Mouse (Mus musculus) fibroblast of lung, adult 2 months (primary cell): ENCODE measurements around the gene Stambp.
A peak's percentile ranks its signal among the peaks of the same experiment; 100 is the strongest.

Experiments used
- DNase-seq: peaks from one replicate; pipeline ENCODE4 v3.0.0-alpha.2; 2011; ENCODE audit warnings: low read depth

The Stambp gene

DNA sequence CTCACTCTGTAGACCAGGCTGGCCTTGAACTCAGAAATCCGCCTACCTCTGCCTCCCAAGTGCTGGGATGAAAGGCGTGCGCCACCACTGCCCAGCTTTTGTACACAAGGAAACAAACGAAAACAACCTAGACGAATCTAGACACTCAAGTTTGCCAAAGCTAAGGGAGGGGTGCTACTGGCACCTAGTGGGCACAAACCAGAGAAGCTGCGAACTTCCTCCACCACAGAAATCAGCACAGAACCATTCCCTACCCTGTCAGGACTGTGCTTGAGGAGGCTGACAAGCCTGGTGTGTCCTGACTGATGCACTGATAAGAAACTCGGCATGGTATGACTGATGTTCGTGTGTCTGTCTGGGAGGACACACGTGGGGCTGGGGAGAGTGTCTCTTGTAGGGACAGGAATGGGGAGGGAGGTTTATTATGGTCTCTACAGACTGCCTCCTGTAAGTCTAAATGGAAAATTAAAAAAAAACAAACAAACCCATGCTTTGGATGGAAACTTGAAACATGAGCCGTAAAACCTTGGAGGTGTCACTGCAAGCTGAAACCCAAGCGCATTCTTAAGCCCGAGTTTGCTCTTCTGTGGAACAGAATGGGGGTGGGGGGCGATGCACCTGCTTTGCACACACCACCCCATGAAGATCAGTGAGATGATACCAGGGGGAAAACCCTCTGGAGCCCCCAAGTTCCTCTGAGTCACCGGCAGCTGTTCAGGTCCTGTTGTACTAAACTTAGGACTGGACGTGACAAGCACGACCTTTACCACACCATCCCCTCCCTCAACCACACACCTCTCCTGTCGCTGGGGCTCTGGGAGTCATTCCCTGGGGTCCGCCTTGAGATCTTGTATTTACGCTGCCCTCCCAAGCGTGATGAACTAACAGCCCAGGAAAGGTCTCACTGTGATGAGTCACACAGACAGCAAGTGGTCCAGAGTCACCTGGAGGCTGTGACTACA lies 3.3 kb downstream of the Stambp start:
- no peak for DNase-seq

DNA sequence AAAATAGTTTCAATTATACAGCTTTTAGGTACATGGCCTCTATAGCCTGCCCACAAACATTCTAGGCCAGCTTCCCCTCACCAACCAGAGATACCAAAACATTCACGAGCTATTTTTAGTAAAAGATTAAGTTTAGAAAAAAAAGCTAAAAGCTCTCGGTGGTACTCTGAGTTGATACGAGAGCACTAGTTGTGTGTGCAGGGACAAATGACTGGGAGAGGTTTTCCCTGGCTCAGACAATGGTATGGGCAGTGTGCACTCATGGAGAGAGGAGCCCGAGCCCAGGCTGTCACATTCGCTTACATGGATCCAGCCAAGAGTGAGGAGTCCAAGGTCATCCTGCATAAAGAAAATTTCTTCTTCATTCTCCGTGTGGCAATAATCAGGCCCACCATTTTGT lies 16.6 kb downstream of the Stambp start:
- DNase-seq: no peak

DNA sequence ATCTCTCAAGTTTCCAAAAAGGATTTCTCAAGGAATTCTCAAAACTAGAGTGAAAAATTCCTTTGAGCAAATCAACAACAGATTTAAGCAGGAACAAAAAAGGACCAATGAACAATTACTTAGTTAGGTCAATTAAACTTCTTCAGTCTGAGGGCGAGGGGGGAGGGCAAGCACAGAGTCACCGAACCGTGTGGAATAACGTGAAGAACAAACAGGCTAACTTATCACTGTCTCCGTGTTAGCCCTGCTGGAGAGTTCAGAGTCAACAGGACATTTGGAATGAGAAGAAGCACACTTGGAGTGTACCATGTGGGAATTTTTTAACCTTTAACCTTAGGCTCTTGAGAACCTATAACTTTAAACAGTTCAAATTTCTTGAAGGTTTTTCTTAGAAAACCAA lies 24.2 kb downstream of the Stambp start:
- no peak for DNase-seq

DNA sequence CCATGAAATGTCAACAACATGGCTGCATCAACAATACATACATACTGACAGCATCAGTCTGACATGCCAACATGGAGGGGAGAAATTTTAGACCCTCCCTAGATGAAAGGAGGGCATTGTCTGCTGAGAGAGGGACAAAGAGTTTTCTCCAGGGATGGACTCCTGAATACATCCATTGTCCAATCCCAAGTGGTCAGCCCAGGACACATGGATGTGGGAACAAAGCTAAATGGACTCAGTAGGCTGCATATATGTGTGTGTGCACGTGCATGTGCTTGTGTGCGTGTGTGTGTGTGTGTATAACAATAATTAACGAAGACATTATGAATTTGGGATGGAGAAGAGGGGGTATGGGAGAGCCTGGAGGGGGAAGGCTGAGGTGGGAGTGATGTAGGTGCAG lies 26.8 kb downstream of the Stambp start:
- DNase-seq: no peak

DNA sequence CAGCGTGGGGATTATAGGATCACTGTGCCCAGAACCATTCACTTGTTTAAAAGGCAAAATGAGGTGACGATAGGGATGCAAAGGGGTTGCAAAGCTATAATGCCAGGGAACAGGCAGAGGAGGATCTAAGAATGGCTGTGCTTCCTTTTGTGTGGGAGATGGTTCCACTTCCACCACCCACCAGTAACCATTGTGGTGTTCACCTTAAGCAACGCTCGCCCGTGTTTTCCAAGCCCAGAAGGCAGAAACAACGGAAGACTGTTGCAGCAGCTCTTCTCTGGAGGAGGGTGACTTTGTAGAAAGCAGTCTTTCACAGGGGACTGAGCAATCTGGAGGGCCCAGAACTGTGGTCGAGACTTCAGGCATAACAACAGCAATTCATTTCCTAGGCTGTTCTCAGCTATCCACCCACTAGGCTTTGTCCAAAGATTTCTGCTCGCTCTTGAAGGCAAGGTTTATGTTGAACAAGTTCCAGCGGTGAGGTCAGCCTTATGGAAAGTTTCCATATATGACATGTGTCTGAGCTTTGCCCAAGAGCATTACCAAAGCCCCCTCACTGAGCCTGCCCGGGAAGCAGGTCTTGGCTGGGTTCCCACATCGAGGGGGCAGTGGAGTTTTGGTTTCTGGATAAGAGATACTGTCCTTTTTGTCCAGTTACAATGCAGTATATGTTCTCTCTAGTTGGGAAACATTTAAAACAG lies 30.6 kb downstream of the Stambp start:
- DNase-seq: peak; percentile 51

DNA sequence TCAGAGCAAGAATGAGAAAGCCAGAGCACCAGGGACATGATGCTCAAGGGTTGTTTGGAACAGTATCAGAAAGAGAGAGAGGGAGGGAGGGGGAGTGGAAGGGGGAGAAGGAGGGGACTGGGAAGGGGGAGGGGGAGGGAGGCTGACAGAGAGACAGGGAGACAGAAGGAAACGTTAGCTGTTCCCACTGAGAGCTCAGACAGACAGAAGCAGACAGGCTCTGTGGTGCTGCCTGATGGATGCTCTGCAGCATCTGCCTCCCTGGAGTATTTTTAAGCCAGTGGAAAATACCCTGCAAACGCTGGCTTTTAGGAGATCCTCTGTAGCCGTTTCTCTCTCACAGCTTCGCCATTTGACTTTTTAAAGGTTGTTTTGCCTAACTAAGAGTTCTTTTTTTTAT lies 32.5 kb downstream of the Stambp start:
- DNase-seq: no peak

DNA sequence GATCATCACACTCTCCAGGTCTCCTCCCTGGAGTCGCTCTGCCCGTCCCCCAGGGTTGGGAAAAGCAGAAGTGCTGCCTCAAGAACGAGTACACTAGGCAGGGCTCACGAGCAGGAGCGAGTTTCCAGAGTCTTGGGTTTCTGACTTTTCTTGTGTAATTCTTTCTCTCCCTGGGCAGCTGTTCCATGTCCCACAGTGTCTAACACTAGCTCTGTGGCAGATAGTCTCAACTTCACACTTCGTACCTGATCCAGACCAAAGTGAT lies 35.8 kb downstream of the Stambp start:
- no peak for DNase-seq

DNA sequence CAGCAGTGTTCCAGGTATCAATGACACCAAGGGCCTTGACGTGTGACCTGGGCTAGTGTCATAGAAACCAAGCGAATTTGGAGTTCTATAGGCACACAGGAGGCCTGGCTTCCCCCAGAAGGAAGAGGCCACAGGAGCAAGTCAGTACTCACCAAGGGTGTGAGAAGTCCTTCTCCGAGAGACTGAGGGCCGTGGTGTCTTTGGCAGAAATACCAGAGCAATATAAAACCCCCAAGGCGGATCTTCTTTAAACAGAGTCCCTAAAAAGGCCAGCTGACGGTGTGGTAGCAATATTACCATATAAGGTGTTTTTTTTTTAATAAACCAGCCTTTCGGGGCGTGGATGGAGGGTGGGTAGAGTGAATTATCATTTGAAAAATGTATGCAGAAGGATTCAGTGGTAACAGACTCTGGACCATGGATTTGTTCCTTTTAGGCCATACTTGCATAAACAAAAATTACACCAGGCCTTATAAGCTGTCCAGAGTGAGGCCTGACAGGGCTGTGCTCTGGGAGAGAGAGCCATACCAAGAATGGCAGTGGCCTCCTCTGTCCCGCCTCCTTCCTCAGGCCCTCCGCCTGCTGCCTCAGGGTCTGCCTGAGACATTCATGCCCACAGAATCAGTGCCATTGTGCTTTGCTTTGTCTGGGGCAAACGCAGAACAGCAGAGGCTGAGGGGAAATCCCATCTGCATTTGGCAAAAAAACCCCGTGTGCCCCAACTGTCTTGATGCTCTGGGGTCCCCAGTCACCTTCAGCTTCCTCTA lies 36.3 kb downstream of the Stambp start, which contains the start of gene Actg2:
Gene Actg2, minus strand, starts transcription at position 238 of the 767 bp plus-strand sequence.
- no peak for DNase-seq

DNA sequence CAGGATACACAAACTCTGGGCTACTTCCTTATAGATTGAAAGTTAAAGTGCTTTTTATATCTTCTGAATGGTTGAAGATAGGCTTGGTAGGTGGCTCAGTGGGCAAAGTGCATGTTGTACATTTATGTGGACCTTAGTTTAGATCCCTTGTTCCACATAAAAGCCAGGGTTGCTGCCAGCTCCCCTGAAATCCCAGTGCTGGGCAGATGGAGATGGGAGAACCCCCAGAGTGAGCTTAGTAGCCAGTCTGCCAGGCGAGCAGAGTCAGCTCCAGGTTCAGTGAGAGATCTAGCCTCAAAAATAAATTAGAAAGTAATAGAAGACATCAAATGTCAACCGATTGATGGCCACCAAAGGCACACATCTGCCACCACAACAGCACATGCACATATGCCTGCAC lies 39.9 kb downstream of the Stambp start:
- DNase-seq: no peak

DNA sequence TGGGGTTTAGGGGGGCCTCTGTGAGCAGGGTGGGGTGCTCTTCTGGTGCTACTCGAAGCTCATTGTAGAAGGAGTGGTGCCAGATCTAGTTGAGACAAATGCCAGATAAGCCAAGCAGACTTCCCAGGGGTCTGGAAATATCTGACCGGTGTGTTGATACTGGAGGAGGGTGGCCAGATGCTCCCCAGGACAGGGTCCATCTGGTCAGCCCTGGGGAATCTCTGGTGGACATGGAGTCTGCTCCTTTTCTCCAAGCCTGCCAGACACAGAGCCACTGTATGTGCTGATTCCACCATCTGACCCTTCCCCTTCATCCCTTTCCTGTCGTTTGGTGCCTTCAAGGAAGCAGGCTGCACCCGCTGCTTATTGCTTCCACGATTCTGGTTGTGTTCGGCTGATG lies 49.3 kb downstream of the Stambp start:
- no peak for DNase-seq

DNA sequence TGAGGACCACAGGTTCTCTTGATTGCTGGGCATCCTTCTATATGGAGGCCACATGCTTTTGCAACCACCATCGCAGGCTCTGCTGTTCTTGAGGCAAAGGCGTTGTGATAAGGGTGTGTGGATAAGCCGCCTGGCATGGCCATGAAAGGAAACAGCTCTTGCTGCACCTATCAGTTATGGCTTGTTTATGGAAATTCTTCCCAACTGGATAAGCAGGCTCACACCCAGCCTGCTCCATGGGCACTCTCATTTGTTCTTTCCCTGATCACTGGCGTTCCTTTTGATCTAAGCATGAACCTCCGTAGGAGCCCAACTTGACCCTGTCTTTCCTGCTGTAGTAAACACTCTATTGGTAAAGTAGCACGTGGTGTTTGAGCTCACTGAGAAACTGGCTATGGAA lies 50.7 kb downstream of the Stambp start:
- no peak for DNase-seq

DNA sequence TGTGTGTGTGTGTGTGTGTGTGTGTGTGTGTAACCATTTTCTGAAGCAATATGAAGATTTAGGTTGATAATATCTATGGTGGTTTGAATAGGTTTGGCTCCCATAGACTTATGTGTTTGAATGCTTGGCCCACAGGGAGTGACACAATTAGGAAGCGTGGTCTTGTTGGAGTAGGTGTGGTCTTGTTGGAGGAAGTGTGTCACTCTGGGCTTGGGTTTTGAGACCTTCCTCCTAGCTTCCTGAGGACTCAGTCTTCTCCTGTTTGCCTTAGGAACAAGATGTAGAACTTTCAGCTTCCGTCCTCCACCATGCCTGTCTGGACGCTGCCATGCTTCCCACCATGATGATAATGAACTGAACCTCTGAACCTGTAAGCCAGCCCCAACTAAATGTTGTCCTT lies 53.9 kb downstream of the Stambp start:
- DNase-seq: no peak

DNA sequence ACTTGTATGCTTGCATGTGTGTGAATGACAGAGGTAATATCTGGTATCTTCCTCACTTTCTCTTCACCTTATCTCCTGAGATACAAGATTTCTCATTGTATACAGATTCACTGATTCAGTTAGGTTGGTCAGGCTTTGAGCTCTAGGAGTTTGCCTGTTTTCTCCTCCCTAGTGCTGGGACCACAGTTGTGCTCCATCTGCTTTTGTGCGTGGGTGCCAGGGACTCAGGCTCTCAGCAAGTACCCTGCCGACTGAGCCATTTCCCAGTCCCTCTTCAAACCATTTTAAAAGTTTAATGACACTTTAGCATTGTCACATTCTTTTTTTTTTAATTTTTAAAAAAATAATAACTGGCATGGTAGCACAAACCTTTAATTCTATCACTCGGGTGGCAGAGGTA lies 57.4 kb downstream of the Stambp start:
- DNase-seq: no peak

DNA sequence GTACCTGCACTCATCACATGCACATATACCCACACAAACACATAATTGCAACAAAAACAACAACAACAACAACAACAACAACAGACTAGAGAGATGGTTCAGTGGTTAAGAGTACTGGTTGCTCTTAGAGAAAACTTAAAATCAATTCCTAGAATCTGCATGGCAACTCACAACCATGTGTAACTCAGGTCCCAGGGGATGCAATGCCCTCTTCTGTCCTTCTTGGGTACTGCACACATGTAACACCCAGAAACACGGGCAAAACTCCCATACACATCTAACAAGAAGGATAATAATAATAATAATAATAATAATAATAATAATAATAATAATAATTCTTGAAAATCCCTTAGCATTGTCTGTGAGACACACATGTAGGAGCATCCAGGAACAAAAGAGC lies 60.0 kb downstream of the Stambp start:
- DNase-seq: no peak

DNA sequence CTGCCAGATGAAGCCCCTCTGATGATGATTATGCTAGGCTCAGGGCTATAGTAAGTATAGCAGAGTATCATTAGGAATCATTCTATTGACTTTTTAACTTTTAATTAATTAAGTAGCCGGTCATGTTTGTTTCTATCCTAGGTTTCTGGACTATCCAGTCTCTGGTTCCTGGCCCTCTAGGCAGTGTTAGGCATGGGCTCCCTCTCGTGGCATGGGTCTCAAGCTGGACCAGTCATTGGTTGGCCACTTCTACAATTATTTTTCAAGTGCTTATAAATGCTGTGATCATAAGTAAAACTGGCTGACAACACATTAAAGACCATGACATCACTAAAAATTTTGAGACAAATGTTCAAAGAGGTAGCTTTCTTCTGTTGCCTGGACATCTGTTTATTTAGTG lies 62.3 kb downstream of the Stambp start:
- no peak for DNase-seq

DNA sequence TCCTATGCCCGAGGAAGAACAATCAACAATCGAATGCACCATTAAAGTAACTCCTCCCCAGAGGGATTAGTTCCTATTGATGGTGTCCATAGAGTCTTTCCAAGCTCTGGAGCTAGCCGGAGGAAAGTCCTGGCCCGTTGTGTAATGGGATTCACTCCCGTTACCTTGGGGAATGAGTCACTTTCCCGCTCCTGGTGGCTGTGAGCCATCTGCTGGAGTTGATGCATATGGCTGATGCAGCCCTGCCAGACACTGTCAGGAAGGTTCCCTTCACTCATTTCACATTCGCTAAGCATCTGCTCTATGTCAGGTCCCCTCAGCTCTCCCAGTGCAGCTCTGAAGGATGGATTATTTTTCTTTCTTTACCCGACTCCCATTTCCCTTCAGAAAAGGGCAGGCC lies 63.1 kb downstream of the Stambp start:
- no peak for DNase-seq

DNA sequence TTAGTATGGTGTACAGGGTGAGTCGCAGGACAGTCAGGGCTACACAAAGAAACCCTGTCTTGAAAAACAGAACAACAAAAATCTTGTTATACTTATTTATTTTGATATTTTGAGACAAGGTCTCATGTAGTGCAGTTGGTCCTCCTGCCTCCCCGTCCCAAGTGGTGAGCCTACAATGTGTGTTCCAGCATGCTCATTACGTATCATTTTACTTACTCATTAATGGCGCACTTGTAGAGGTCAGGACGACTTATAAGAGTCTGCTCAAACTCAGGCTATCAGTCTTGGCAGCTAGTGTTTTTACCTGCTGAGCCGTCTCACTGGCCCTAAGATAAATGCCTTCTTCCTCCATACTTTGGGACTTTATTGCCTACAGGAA lies 65.4 kb downstream of the Stambp start:
- no peak for DNase-seq

DNA sequence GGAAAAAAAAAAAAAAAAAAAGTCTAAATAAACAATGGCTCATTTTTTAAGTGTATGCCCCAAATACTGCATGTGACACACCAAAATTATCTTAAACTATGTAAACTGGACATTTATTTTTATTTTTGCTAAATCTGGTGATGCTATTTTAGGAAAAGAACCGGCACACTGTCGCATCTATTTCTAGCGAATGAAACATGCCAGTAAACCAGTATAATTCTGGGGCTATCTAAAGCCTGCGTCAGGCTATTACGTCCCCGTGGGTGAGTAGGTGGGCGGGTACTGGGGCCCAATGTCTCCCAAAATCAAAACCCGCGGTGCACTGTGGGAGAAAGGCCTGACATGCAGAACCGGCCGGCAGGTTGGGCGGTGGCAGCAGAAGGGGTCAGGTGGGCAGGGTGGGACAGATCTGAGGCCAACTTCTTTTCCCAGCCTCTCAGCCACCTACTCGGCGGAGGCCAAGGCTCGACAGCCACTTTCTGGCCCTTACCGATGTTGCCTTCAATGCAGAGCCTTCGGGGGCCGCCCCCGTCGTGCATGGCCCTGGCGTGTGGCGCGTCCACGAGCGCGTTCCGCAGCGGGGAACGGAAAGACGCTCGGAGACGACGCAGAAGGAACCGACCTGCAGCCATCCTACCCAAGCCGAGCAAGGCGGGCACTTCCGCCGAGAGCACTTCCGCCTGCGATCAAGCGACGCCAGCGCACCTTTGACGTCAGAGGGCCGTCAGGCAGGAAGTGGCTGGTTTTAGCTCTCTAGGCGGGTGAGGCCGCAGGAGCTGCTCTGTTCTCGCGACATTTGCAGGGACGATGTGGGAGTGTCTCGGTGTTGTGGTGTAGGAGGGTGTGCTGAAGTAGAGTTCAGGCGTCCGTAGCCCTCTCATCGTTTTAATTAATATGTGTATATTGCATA lies 66.0 kb downstream of the Stambp start, which contains the start of gene Dguok:
Gene Dguok, minus strand, starts transcription at position 712 of the 910 bp plus-strand sequence.
- DNase-seq: peak; percentile 96

DNA sequence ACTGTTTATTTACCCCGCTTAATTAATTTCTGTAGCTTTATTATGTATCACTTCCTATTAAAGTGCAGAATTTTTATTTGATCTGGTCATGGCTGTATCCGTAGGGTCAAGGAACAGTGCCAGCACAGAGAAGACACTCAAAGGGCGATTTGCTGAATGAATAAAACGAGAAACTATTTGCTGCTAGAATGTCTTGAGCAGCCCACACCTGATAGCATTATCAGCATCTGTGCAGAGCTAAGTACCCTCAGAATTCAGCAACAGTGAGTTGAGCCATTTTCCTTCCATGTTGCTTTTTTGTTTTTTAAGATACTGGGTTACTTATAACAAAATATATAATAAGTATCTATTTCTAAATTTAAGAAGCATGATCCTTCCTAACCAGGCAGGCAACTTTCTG lies 67.0 kb downstream of the Stambp start:
- DNase-seq: no peak

DNA sequence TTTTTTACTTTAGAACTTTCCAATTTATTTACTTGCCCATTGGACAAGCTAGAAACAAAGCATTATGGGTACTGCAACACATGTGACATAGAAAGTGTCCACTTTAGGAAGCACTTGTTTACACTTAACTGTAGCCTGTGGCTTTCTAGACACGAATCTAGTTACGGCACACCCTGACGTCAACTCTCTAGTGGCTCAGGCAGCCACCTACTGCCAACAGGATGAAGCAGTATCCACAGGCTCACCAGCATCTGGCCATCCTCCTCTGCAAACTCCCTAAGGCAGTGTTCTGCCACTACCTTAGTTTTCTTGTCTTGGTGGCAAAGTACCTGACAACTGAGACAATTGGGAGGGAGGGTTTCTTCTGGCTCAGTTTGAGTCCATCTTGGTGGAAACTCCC lies 69.2 kb downstream of the Stambp start:
- DNase-seq: no peak

DNA sequence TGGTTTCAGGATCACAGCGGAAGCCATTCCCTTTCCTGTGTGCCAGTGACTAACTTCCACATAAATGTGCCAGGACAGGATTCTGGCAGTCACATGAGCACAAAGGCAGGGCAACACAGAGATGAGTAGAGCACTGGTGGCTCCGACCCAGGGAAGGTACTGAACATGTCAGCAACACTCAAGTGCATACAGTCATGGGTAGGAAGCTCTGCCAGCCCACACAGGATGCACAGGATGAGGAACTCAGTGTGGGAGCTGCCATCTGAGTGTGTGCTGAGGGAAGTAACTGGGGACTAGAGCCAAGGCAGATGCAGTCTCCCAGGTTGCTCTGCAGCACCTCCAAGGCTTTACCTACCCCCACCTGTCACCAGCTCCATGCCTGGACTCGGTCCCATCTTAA lies 69.9 kb downstream of the Stambp start:
- DNase-seq: no peak
